Mouse (Mus musculus) splenic B cell, adult 2 months (primary cell): ENCODE results near the gene Eme2.

Experiments used
- DNase-seq: peaks from one replicate; pipeline ENCODE4 v3.0.0-alpha.2; 2011; ENCODE audit warnings: low read depth, low spot score
- H3K27me3 ChIP-seq: 2 replicates; pipeline ENCODE4 v1.6.1; 2012; ENCODE audit warnings: mild to moderate bottlenecking, low read length, moderate library complexity, mixed read lengths; ENCODE audit not compliant: control insufficient read depth, poor library complexity, insufficient read depth, severe bottlenecking
- H3K36me3 ChIP-seq: 2 replicates; pipeline ENCODE4 v1.6.1; 2012; ENCODE audit warnings: mild to moderate bottlenecking, low read length, moderate library complexity, mixed read lengths; ENCODE audit not compliant: control insufficient read depth, poor library complexity, insufficient read depth, severe bottlenecking

Eme2 gene

DNA sequence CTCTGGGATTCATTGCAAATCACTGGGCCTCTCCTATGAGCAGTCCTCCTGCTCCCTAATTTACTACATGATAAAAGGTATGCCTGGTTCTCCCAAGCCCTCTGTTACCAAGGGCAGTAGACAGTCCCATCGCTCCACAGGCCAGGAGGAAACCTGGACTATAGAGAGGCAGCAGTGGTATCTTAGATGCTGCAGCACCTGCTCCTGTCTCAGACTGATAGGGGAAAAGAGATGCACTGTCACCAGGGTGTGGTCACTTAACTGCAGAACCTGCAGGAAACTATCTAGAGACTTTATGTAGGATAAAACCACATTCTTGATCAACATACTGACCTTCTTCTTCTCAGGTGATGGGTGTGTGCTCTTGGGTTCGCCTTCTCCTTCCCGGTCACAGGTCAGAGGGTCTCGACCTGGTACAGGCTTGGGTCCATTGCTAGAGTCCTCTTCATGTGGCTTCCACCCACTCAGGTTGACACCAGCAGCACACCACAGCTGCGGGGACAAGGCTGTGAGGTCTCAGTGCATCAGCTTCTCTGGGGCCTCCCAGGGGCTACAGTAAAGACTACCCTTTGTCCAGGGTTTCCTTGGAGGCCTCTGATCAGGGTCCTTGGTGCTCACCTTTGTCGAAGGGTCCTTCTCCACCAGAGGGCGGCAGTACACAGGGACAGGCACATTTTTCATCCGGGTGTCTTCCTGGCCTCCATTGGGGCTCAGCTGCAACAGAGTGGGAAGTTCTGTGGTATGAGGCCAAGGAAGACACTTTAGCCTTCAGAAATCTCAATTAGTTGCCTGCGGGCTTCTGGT lies 8.0 kb upstream of the Eme2 start:
- H3K36me3 ChIP-seq, result peaks cover 6% of the 10 kb centered on the region
- DNase-seq, result peak; percentile 30
- H3K27me3 ChIP-seq, result no peaks in the 10 kb centered on the region

DNA sequence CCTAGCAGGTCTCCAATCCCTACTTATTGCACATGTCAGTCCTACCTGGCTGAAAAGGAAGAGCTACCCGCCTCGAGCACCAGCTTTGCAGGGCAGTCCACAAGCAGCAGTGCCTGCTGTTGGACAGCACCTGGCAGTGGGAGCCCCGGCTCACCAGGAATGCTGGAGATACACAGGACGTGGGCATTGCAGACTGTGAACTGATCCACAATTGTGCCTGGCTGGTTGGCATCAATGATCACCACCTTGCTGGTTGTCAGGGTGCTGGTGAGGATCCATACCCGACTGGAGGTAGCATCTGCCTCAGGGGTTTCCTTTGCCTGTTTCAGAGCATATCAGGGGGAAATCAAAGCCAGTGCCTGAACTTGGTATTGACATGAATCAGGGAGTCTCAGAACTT lies 7.2 kb upstream of the Eme2 start:
- no peak for DNase-seq
- Histone ChIP-seq H3K27me3 (no peaks in the 10 kb centered on the region), H3K36me3 (peaks cover 6% of the 10 kb centered on the region)

DNA sequence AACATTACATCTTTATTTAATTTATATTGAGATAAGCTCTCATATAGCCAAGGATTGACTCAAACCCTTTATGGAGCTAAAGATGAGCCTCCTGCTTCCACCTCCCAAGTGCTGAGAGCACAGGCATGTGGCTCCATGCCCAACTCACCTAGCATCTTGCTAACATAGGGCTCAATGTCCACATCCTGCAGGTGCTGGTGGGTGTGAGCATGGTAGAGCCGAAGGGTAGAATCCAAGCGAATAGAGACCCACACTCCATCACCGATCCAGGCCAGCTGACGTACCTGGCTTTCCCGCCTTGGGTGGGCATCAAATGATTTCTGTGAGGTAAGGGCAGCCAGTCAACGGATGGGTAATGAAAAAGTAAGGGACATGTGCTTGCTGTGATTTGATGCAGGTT lies 5.1 kb upstream of the Eme2 start:
- DNase-seq, result no peak
- no peaks in the 10 kb centered on the region for H3K27me3 ChIP-seq
- peaks cover 5% of the 10 kb centered on the region for H3K36me3 ChIP-seq

DNA sequence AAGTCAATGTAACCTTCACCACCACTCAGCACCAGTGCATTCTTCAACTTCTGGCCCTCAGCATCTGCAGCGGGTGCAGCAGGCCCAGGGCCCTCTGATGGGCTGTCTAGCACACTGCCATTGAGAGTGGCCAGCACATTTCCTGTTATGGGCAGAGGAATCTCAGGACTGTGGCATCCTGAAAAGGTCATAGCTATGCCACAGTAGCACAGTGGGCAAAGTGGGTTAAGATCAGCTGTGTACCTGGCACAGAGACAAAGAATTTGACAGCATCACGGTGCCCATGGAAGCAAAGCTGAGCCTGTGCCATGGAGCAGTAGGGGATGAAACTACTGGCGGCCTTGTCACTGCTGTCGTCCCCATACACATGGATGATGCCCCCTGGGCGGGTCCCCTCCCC lies 4.3 kb upstream of the Eme2 start:
- H3K36me3 ChIP-seq, result peaks cover 1% of the 10 kb centered on the region
- no peak for DNase-seq
- H3K27me3 ChIP-seq, result no peaks in the 10 kb centered on the region

DNA sequence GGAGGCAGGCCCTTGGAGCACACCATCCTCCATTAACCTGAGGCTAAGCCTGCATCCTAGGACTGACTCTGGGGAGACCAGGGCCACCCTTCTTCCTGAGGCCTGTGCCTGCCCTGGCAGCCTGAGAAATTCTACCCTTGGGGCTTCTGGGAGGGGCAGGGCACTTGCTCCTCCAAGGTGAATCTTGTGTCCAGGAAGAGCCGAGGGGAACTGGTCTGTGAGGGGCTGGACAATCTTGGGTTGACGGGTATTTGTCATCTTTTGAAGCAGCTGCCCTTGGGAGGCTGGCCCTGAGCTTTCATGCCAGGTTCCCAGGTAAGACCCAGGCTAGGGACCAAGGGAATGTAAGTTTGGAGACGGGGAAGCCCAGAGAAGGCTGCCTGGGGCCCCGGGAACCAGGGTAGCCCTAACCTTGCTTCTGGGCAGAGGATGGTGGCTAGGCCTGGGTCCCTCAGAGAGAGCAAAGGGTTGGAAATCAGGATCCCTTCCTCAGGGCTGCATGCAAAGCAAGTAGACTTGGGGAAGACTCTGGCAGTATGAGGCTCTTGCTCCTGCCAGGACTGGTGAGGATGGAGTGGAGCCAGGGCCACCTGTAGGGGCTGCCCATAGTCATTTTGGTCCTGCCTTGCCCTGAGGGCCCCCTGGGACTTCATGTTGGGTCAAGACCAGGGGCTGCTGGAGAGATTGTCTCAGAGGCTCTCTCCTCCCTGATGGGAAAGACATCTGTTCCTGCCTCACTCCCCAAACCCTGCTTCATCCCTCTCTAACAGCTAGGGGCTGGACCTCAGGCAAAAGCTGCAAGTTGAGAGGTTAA lies 3.4 kb upstream of the Eme2 start:
- Histone ChIP-seq H3K36me3 (peaks cover 4% of the 10 kb centered on the region; the same call in 1 of the 2 replicates), H3K27me3 (no peaks in the 10 kb centered on the region)
- DNase-seq, result no peak

DNA sequence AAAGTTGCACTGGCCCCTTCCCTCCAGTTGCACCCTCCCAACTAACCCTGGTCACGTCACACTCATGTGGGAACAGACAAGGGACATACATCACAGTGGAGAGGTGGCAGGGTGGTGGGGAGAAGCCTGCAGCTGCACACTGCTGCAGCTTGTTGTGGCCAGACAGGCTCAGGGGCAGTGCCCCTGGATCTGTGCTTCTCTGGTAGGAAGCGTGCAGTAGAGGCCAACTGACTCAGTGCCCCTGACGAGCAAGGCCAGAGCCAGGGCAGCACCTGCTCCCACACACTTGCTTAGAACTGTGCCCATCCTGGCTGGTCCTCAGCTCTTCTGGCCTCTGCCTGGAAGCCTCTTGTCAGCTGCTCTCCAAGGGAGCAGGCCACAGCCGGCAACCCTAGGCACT lies 2.7 kb upstream of the Eme2 start:
- DNase-seq, result no peak
- Histone ChIP-seq H3K27me3 (no peaks in the 10 kb centered on the region), H3K36me3 (peaks cover 2% of the 10 kb centered on the region; the same call in 1 of the 2 replicates)

DNA sequence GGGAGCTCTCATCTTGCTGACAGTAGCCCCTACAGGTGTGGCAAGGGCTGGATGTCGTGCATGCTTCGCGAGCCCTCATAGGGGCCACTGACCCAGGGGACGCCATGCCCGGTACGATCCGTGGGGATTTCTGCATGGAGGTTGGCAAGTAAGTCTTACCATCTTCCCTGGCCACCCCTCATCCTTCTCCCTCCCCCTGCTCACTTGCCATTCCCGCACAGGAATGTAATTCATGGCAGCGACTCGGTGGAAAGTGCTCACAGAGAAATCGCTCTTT lies 2.0 kb upstream of the Eme2 start:
- Histone ChIP-seq H3K27me3 (no peaks in the 10 kb centered on the region), H3K36me3 (peaks cover 2% of the 10 kb centered on the region; the same call in 1 of the 2 replicates)
- no peak for DNase-seq

DNA sequence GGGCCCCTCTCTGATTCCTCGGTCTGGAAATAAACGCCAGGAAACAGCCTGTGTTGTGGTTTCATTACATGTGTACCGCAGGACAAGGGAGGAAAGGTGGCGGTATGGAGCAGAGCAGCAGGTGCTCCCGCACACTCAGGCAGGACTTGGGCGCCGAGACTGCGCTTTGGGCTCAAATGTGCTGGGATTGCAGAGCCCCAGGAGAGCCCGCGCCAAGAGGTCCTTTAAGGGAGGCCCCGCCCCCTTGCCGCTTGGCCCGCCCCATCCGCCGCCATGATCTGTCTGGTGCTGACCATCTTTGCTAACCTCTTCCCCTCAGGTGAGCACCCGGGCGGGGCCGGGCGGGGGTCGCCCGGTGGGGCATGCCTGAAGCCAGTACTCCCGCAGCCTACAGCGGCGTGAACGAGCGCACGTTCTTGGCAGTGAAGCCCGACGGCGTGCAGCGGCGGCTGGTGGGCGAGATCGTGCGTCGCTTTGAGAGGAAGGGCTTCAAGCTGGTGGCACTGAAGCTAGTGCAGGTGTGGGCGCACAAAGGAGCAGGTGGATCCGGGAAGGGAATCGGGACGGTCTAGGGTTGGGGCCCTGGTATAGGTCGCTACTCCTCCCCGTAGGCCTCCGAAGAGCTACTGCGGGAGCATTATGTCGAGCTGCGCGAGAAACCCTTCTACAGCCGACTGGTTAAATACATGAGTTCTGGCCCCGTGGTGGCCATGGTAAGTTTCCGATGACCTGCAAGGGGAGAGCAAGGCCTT lies 1.5 kb upstream of the Eme2 start, which contains the start of gene Nme3:
Gene Nme3 (plus strand): TSS at position 260 of the 752 bp plus-strand sequence.
- peaks cover 2% of the 10 kb centered on the region; the same call in 1 of the 2 replicates for H3K36me3 ChIP-seq
- DNase-seq, result peak; percentile 69
- no peaks in the 10 kb centered on the region for H3K27me3 ChIP-seq

DNA sequence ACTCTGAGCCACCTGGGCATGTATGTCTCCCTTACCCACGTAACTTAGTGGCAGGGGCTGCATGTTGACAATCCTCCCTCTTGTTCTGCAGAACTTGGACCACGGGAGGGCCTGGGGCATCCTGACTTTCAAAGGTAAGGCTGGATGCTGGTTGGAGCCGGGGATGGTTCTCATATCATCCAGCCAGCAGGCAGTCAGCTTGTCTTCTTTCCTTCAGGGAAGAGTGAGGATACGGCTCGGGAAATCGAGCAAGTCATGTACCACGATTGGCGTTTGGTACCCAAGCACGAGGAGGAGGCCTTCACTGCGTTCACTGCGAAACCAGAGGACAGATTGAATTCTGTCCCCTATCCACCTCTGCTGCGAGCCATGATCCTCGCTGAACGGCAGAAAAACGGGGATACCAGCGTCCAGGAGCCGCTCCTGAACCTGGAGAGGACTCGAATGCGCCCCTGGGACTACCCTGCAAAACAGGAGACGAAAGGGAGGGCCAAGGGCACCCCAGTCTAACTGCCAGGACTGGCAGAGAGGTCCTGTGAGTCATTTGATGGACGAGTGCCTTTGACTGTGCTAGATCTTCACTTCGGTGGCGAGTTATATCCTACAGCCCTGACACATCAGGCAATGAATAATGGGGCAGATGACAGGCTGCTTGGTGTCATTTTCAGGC lies 819 bp upstream of the Eme2 start:
- H3K36me3 ChIP-seq, result peaks cover 2% of the 10 kb centered on the region
- no peaks in the 10 kb centered on the region for H3K27me3 ChIP-seq
- no peak for DNase-seq

DNA sequence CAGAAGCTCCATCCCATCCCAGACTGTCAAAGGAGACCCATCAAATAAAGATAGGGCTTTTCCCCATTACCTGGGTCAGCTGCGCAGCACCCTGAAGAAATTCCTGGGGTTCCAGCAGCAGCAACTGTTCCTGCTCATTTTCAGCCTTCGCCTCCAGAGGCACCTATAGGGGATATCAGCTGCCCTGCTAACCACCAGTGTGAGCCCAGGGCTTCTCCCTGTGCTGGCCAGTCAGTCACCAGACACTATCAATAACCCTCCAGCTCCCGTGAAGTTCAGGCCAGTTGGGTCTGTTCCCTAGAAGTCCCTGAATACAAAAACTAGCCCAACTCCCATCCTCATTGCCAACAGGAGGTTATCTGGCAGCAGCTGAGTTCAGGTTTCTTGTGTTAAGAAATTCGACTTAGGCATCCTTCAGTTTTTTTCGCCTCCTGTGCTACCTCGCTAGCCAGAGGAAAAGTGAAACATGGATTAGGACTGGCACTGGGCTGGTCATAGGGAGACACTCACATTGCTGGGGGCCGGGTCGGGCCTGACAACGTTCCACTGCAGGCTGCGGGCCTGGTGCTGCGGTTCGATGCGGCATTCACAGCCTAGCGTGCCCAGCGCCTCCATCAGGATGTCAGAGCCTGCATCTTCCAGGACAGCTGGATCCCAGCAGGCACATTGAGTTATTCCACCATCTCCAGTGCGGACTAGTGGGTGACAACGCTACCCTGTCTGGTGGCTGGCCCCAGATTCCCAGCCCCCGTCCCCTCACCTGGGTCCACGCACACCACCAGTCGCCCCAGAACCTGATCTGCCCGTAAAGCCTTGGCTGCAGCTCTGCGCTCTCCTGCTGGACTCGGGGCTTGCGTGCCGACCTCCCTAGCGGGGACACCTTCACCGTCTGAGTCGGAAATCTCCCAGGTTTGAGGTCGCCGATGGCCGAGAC lies 559 bp downstream of the Eme2 start:
- DNase-seq, result no peak
- H3K36me3 ChIP-seq, result peaks cover 2% of the 10 kb centered on the region
- H3K27me3 ChIP-seq, result no peaks in the 10 kb centered on the region

DNA sequence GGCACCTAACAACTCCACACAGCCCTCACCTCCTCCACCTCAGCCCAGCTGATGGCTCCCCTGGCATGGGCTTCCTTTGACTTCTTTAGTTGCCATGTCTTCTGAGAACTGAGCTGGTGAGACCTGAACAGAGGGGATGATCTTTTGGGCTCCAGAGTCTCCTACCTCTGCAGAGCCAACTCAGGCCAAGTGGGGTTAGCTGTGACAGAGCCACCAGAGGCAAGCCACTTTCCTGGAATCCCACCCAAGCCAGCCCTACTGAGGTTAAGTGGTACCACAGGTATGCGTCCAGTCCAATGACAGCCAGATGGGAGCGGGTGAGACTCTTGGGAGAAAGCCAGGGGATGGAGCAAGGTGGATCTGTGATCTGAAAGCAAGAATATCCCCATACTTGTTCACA lies 1.6 kb downstream of the Eme2 start:
- no peak for DNase-seq
- no peaks in the 10 kb centered on the region for H3K27me3 ChIP-seq
- peaks cover 2% of the 10 kb centered on the region for H3K36me3 ChIP-seq

DNA sequence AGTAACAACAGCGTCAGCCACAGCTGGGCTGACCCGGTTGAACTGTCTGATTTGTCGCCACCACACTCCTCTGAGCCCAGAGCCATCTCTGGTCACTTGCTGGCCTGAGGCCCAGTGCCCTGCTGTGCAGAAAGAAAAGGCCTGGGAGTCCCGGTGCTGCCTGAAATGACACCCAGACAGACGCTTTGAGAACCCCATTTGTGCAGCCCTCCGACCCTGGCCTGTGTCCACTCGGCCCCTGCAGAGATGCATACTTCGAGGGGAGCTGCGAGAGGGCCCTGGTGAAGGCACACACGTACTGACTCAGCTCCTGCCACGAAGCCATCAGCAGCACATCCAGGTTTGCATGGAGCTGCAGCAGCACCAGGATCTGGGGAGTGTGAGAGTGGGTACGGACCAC lies 2.1 kb downstream of the Eme2 start:
- H3K36me3 ChIP-seq, result peaks cover 2% of the 10 kb centered on the region
- H3K27me3 ChIP-seq, result no peaks in the 10 kb centered on the region
- no peak for DNase-seq

DNA sequence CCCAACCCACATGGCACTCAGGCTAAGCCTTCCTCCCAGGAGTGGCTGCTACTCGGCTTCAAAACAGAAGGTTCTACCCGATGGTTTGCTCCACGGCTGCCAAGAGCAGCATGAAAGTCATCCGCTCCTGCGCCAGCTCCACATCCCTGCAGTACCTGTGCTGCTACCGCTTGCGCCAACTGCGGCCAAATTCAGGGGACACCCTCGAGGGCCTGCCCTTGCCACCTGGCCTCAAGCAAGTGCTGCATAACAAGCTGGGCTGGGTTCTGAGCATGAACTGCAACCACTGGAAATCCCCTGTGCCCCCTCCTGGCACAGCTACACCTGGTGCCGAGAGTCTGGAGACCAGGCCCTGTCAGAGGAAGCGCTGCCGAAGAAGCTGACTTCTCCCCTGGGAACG lies 3.6 kb downstream of the Eme2 start:
- no peak for DNase-seq
- Histone ChIP-seq H3K27me3 (no peaks in the 10 kb centered on the region), H3K36me3 (peaks cover 2% of the 10 kb centered on the region)
